ENCODE assay signal across 9 mouse cellular contexts in genomic region chr19:28743176-28743793, GRCm38 (mm10).
DNase-seq lines count a peak whose midpoint lies in the region; ATAC-seq lines count a peak whose summit lies in the region.
"Had no signal": no experiment of that assay in that cellular context is flagged by ENCODE, and none has a peak within 500 bp of the region (broad histone marks: within the 10 kb centered on the region; RNA-seq: fewer than 3 reads in every experiment).

No protein-coding gene starts in this region.

- peak; percentile 12 to 17 for DNase-seq in left cerebral cortex, postnatal 25 days (ENCODE audit: low spot score in 2 of 2)
- no peak for DNase-seq in left cerebral cortex, adult 8-10 months (ENCODE audit: low spot score in 2 of 2)
- DNase-seq in adrenal gland, postnatal 36 days, result peak; percentile 87 to 89
- peak; percentile 26 for DNase-seq in heart, postnatal 25 days (ENCODE audit: low spot score)
- DNase-seq in lung, postnatal 36 days, result peak; percentile 76
- no peak for DNase-seq in c-Kit-positive CD71-positive TER-119-positive erythroid progenitor cells, embryonic 14.5 days (ENCODE audit: low spot score)
- no peak for DNase-seq in spleen, postnatal 14 days (ENCODE audit: low spot score in 2 of 2)
- DNase-seq: liver, embryonic 13.5 days had no signal

- intact Hi-C loops in left cerebral cortex, postnatal 25 days (cut with DNase I), result no loop called here
- intact Hi-C loops in heart, postnatal 25 days (cut with DNase I), result no loop called here

- no peak for ATAC-seq in monocyte, adult 5-6 weeks (replicated peaks; ENCODE audit: insufficient number of reproducible peaks, low FRiP score, low TSS enrichment, poor library complexity, severe bottlenecking)

Comparison
In these comparisons a context has a peak if more than half of its experiments do, and no peak if none do; other contexts are left out.
1. DNase-seq: peak in left cerebral cortex, postnatal 25 days (2 of 2), adrenal gland, postnatal 36 days (2 of 2), heart, postnatal 25 days (single experiment) and lung, postnatal 36 days (single experiment); none in left cerebral cortex, adult 8-10 months (0 of 2), c-Kit-positive CD71-positive TER-119-positive erythroid progenitor cells, embryonic 14.5 days (single experiment) and spleen, postnatal 14 days (0 of 2).